Mouse (Mus musculus) hindbrain, embryonic 10.5 days (tissue): ENCODE measurements at regions not wholly inside any gene's neighbourhood (a gene's known extent, or its start where the extent isn't known, plus 50 kb on each side); places are given as distances from the start of the nearest gene placed in this dataset.
"Not testable (repeated sequence)": the region's sequence is repeated elsewhere in the genome, so short reads cannot be mapped to it uniquely, and the experiment has no call there.

Experiments
- DNase-seq: peaks from one replicate; pipeline ENCODE4 v3.0.0-alpha.2; 2017; ENCODE audit warnings: low spot score
- H3K27ac ChIP-seq: fragments of 300-500 bp; sonication (generic); 2 replicates; pipeline ENCODE4 v1.5.1; 2016; ENCODE audit warnings: mild to moderate bottlenecking, moderate library complexity
- H3K27me3 ChIP-seq: fragments of 300-500 bp; sonication (generic); 2 replicates; pipeline ENCODE4 v1.6.1; 2016; ENCODE audit warnings: mild to moderate bottlenecking; ENCODE audit not compliant: poor library complexity, insufficient read depth, severe bottlenecking
- H3K36me3 ChIP-seq: fragments of 300-500 bp; sonication (generic); 2 replicates; pipeline ENCODE4 v1.6.1; 2016; ENCODE audit warnings: mild to moderate bottlenecking, moderate library complexity
- H3K4me1 ChIP-seq: fragments of 300-500 bp; sonication (generic); replicated peaks from 2 replicates; pipeline ENCODE4 v1.6.1; 2016; ENCODE audit warnings: mild to moderate bottlenecking
- H3K4me3 ChIP-seq: fragments of 300-500 bp; sonication (generic); 2 replicates; pipeline ENCODE4 v1.5.1; 2016; ENCODE audit warnings: mild to moderate bottlenecking, moderate library complexity
- H3K9me3 ChIP-seq: fragments of 300-500 bp; sonication (generic); 2 replicates; pipeline ENCODE4 v1.6.1; 2016; ENCODE audit warnings: mild to moderate bottlenecking, moderate library complexity
- WGBS: fragments of 180-500 bp; shearing (Covaris S2); methylation state at CpG from one replicate; pipeline ENCODE4 v1.1.7; 2016; 5-methylcytosine and 5-hydroxymethylcytosine counted together

DNA sequence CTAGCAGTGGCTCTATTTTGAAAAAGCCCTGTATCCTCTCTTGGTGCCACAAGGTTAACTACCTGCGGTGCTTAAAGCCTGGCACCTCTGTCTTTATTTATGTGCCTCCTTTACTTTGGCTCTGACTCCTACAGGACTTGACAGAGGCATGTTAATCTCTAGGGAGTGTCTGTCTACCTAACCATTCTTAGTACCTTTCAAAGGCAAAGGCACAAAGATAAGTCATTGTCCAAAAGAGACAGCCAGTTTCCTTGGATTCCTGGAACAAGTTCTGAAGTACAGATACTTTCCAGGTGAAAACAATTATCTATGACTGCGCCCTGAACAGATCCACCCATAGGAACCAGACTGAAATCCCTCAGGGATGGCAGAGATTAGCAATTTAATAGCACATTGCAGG is 421.2 kb upstream of the Tbl1xr1 start:
- Histone ChIP-seq H3K9me3 (peaks cover 7% of the 10 kb centered on the region), H3K36me3 (no peaks in the 10 kb centered on the region), H3K4me1 (no peaks in the 10 kb centered on the region), H3K27me3 (no peaks in the 10 kb centered on the region), H3K27ac (no peak overlapping the region), H3K4me3 (no peak overlapping the region)
- no peak for DNase-seq
- WGBS: 90% methylated on average over 2 of the region's 2 CpGs

DNA sequence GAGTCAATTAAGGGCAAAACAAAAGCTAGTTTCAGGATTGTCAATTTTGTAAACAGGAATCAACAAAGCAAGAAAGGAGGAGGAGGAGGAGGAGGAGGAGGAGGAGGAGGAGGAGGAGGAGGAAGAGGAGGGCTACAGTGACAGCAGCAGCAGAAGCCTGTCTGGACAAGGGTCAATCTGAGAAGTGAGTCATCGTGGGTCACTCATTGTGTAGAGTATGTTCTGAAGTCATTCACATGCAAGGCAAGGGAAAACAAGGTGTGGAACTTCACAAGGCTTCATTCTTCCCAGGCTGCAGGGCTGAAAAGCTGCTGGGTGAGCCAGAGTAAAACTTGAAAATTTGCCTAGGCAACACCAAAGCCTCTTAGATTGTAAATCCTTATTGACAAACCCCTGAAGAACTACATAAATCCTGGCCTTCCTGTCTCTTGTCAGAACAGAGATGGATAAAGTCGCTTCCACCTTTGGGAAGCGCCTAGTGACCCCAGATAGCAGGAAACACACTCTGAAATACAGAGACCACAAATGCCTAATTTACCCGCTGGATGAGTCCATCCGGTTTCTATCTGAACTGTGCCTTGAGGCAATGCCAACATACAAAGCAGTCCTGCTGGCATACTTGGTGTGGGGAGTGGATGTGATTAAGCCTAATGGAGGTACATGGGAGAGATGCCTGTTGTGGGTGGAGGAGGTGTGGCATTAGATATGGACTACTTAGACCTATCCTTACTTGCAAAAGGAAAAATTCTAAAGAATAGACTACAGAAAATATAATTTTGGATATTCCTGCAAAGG is 408.9 kb upstream of the Tbl1xr1 start:
- no peak for DNase-seq
- Histone ChIP-seq H3K4me1 (peaks cover 6% of the 10 kb centered on the region; the same call in 1 of the 2 replicates), H3K36me3 (no peaks in the 10 kb centered on the region), H3K27ac (no peak overlapping the region), H3K9me3 (no peaks in the 10 kb centered on the region), H3K4me3 (no peak overlapping the region), H3K27me3 (no peaks in the 10 kb centered on the region)
- 74% methylated on average over 5 of the region's 5 CpGs for WGBS

DNA sequence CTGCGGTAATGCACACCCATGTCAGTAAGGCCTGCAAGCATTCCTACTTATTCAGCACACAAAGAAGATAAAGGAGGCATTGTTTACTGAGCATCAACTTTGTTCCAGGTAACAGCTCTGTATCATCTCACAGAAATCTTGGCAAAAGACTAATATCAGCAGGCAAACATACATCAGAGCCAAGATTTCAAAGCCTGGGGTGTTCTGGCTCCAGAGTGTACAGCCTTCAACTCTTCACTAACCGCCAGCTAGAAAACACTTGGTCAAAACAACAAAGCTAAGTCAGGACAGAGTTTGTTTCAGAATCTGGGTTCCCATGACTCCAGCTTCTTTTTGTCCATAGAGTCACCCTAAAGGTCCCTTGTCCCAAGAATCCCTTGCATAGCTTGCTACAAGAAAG is 404.6 kb upstream of the Tbl1xr1 start:
- peaks cover 12% of the 10 kb centered on the region; the same call in 1 of the 2 replicates for H3K4me1 ChIP-seq
- WGBS: 89% methylated on average over 2 of the region's 2 CpGs
- no peak overlapping the region for H3K4me3 ChIP-seq
- H3K9me3 ChIP-seq: no peaks in the 10 kb centered on the region
- no peak overlapping the region for H3K27ac ChIP-seq
- no peaks in the 10 kb centered on the region for H3K36me3 ChIP-seq
- DNase-seq: no peak
- H3K27me3 ChIP-seq: no peaks in the 10 kb centered on the region

DNA sequence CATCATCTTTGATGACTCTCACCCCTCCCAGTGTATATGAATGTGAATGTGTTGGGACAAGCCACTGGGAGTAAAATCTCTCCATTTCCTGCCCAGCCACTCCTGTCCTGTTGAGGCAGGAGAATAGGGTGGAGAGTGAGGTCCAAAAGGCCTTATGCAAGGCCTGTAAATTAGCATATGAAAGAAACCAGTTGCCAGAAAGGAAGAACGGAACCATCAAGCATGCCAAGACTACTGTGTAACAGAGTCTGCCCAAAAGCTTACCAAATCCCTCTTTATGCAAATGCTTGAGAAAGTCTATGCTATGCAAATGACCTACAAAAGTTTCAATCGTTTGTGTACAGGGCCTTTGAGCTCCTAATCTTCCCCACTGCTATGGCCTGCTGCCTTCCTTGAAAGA is 404.0 kb upstream of the Tbl1xr1 start:
- Histone ChIP-seq H3K27me3 (no peaks in the 10 kb centered on the region), H3K4me3 (no peak overlapping the region), H3K9me3 (no peaks in the 10 kb centered on the region), H3K27ac (no peak overlapping the region), H3K36me3 (no peaks in the 10 kb centered on the region), H3K4me1 (peaks cover 12% of the 10 kb centered on the region; the same call in 1 of the 2 replicates)
- DNase-seq: no peak
- WGBS: 52% methylated on average over 2 of the region's 2 CpGs

DNA sequence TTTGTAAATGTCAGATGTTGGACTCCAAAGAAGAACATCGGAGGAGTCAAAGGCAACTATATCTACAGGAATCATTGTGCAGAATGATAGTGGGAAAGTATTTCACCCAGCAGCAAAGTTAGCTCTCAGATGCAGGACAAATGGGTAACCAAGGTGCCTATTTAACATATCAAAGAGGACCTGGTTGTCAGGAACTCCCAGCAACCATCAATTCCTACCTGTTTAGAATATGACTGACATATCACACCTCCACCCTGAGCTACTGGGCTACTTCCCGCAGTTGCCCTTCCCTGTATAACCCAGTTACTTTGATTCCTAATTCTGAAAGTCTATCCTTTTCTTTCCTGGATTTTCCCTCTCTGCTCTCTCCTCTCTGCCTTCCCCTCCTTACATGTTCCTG is 403.0 kb upstream of the Tbl1xr1 start:
- Histone ChIP-seq H3K27ac (no peak overlapping the region), H3K4me3 (no peak overlapping the region), H3K27me3 (no peaks in the 10 kb centered on the region), H3K4me1 (peaks cover 12% of the 10 kb centered on the region; the same call in 1 of the 2 replicates), H3K36me3 (no peaks in the 10 kb centered on the region), H3K9me3 (no peaks in the 10 kb centered on the region)
- WGBS: 93% methylated on average over 2 of the region's 2 CpGs
- DNase-seq: no peak

- no peaks in the 10 kb centered on the region for H3K9me3 ChIP-seq
- no peaks in the 10 kb centered on the region for H3K27me3 ChIP-seq
- DNase-seq: no peak
- 0 out of 2 replicates have a peak, but pooled peaks cover 3% of the 10 kb centered on the region for H3K4me1 ChIP-seq
- no peak overlapping the region for H3K27ac ChIP-seq
- H3K36me3 ChIP-seq: no peaks in the 10 kb centered on the region
- H3K4me3 ChIP-seq: no peak overlapping the region
Observed at GRCm38 (mm10) chr3:21678265-21678664, 398.2 kb upstream of the Tbl1xr1 start.

GRCm38 (mm10) chr3:21678734-21679133 is 397.7 kb upstream of the Tbl1xr1 start:
- Histone ChIP-seq H3K4me1 (0 out of 2 replicates have a peak, but pooled peaks cover 3% of the 10 kb centered on the region), H3K9me3 (no peaks in the 10 kb centered on the region), H3K36me3 (no peaks in the 10 kb centered on the region), H3K4me3 (no peak overlapping the region), H3K27me3 (no peaks in the 10 kb centered on the region), H3K27ac (no peak overlapping the region)
- DNase-seq: no peak

GRCm38 (mm10) chr3:21697980-21698672 is 378.3 kb upstream of the Tbl1xr1 start:
- H3K4me3 ChIP-seq, H3K4me1 ChIP-seq, DNase-seq, H3K27me3 ChIP-seq, H3K27ac ChIP-seq, H3K9me3 ChIP-seq, H3K36me3 ChIP-seq: not testable (repeated sequence)
- WGBS: 81% methylated on average over 1 of the region's 1 CpGs

- no peak for DNase-seq
- 94% methylated on average over 1 of the region's 1 CpGs for WGBS
Observed at GRCm38 (mm10) chr3:21699526-21699925, 376.9 kb upstream of the Tbl1xr1 start.

GRCm38 (mm10) chr3:21700326-21700725 is 376.1 kb upstream of the Tbl1xr1 start:
- WGBS: 74% methylated on average over 1 of the region's 1 CpGs
- H3K9me3 ChIP-seq: no peaks in the 10 kb centered on the region
- no peak overlapping the region for H3K27ac ChIP-seq
- H3K27me3 ChIP-seq: no peaks in the 10 kb centered on the region
- H3K4me1 ChIP-seq: no peaks in the 10 kb centered on the region
- H3K36me3 ChIP-seq: no peaks in the 10 kb centered on the region
- no peak for DNase-seq
- no peak overlapping the region for H3K4me3 ChIP-seq

More at GRCm38 (mm10) chr3:21699526-21699925, 376.9 kb upstream of the Tbl1xr1 start:
- no peaks in the 10 kb centered on the region for H3K36me3 ChIP-seq
- H3K4me1 ChIP-seq: no peaks in the 10 kb centered on the region
- H3K4me3 ChIP-seq: no peak overlapping the region
- no peaks in the 10 kb centered on the region for H3K9me3 ChIP-seq
- H3K27ac ChIP-seq: no peak overlapping the region
- no peaks in the 10 kb centered on the region for H3K27me3 ChIP-seq

DNA sequence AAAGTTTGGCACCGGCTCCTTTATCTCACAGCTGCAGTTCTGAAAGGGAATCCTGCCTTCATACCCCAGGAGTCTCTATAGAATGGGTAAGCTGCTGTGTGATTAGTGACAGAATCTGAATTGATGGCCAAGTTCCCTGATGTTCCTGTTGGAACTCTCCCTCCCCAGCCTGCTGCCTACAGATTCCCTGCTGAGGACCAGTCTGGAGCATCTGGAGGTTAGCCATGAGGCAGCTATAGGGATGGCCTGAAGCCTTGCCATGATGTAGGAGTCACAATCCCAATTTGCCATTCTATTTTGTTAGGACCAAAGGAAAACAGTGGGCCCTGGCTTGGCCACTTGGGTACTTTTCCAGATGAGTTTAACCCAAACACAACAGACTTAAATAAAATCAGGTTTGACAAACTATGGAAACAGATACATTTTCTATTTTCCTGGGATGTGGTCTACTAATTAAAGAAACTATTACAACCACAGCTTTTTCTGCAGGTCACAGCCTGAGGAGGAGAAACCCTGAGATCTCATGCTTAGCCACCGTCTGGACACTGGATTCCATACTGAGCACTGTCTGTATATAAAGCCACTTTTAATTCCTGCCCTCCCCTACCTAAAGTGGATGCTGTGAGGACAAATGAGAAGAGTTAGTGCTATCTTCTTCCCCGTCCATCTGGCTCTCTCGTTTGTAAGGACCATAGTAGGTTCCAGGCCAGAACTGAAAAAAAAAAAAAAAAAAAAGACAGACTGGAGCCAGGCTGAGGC is 349.5 kb upstream of the Tbl1xr1 start:
- Histone ChIP-seq H3K9me3 (no peaks in the 10 kb centered on the region), H3K4me1 (peaks cover 8% of the 10 kb centered on the region), H3K27me3 (no peaks in the 10 kb centered on the region), H3K27ac (no peak overlapping the region), H3K4me3 (no peak overlapping the region), H3K36me3 (no peaks in the 10 kb centered on the region)
- DNase-seq: no peak
- 50% methylated on average over 4 of the region's 4 CpGs for WGBS

DNA sequence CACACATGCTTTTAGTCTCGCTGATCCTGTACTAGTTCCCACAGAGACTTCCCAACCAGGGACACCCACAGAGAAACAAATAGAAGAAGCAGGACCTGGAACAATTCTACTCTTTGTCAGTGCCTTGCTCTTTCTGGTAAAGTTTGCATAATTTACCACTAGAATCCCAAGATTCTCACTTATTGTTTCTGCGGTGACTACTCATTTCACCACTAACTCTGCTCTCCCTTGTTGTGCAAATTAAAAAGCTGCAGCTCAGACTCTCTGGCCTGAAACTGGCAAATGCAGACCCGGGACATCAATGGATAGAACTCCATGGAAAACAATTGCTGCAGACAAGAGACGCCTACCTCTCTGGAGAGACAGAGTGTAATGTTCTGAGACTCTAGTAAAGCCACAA is 348.4 kb upstream of the Tbl1xr1 start:
- 23% methylated on average over 4 of the region's 4 CpGs for WGBS
- Histone ChIP-seq H3K36me3 (no peaks in the 10 kb centered on the region), H3K4me1 (peaks cover 8% of the 10 kb centered on the region), H3K27me3 (no peaks in the 10 kb centered on the region), H3K9me3 (no peaks in the 10 kb centered on the region), H3K27ac (no peak overlapping the region; the same call in 1 of the 2 replicates), H3K4me3 (no peak overlapping the region)
- DNase-seq: no peak

GRCm38 (mm10) chr3:21729328-21729727 is 347.1 kb upstream of the Tbl1xr1 start:
- DNase-seq: no peak
- Histone ChIP-seq H3K4me3 (no peak overlapping the region), H3K27me3 (no peaks in the 10 kb centered on the region), H3K4me1 (peaks cover 8% of the 10 kb centered on the region), H3K27ac (no peak overlapping the region), H3K36me3 (no peaks in the 10 kb centered on the region), H3K9me3 (no peaks in the 10 kb centered on the region)
- 93% methylated on average over 1 of the region's 1 CpGs for WGBS
